Mouse (Mus musculus): ENCODE data around the gene Zfp618. TPM values are rescaled to one million over a fixed set of nuclear protein-coding genes. Genes with fewer than 3 reads are reported as not detected.
A peak's percentile ranks its signal among the peaks of the same experiment; 100 is the strongest.

The Zfp618 gene
- polyA plus RNA-seq, 1 experiment from 2014 or later, result 32.5 TPM

- no peak for ATAC-seq (ENCODE audit: insufficient number of reproducible peaks, low FRiP score, low TSS enrichment, low read depth)
Measured at GRCm38 (mm10) chr4:63171969-63172685, 206.8 kb downstream of the Zfp618 start, which contains the start of gene Kif12. TSS of gene Kif12 (minus strand) at chr4:63172131.

GRCm38 (mm10) chr4:63181556-63181955 is 216.2 kb downstream of the Zfp618 start:
- Histone ChIP-seq H3K4me3 (no peak overlapping the region), H3K4me1 (peaks cover 15% of the 10 kb centered on the region), H3K27ac (no peak overlapping the region), H3K4me2 (no peak overlapping the region), H3K9ac (no peak overlapping the region), H3K9me3 (no peaks in the 10 kb centered on the region), H3K36me3 (no peaks in the 10 kb centered on the region), H3K27me3 (no peaks in the 10 kb centered on the region)
- 0 out of 2 replicates have a peak, but pooled peaks have one; percentile 36 for ATAC-seq (ENCODE audit: insufficient number of reproducible peaks, low FRiP score, low TSS enrichment, low read depth)
- WGBS, result 10% methylated on average over 5 of the region's 5 CpGs

More at GRCm38 (mm10) chr4:63171969-63172685, 206.8 kb downstream of the Zfp618 start, which contains the start of gene Kif12:
- H3K4me1 ChIP-seq, result no peaks in the 10 kb centered on the region
- no peak within 1 kb of the TSS for H3K27ac ChIP-seq
- H3K4me2 ChIP-seq, result no peak within 1 kb of the TSS
- no peak within 1 kb of the TSS for H3K4me3 ChIP-seq
- H3K36me3 ChIP-seq, result no peaks in the 10 kb centered on the region
- no peaks in the 10 kb centered on the region for H3K9me3 ChIP-seq
- 65% methylated on average over 4 of the region's 4 CpGs for WGBS
- no peak within 1 kb of the TSS for H3K9ac ChIP-seq
- peaks cover 29% of the 10 kb centered on the region for H3K27me3 ChIP-seq

- H3K4me3 ChIP-seq, result no peak overlapping the region
- H3K9me3 ChIP-seq, result no peaks in the 10 kb centered on the region
- no peaks in the 10 kb centered on the region for H3K36me3 ChIP-seq
- no peaks in the 10 kb centered on the region for H3K27me3 ChIP-seq
- no peak overlapping the region for H3K9ac ChIP-seq
- H3K4me1 ChIP-seq, result peaks cover 40% of the 10 kb centered on the region
- H3K27ac ChIP-seq, result peak overlapping the region; percentile 78
- 0 out of 2 replicates have a peak overlapping the region, but pooled peaks have one; percentile 1 for H3K4me2 ChIP-seq
- ATAC-seq (ENCODE audit: insufficient number of reproducible peaks, low FRiP score, low TSS enrichment, low read depth), result peak; percentile 87
- 51% methylated on average over 21 of the region's 21 CpGs for WGBS
Measured at GRCm38 (mm10) chr4:63186281-63186870, 221.0 kb downstream of the Zfp618 start.

Other genes with a start within 250 kb of the Zfp618 start
- gene Ambp, start 189.2 kb downstream of the Zfp618 start, polyA plus RNA-seq (2015; fragmentation: Nextera tagmentation; extraction: Ambion mirVana), result 0.50 and 2.8 TPM in 2 replicates
- gene Kif12, start 206.6 kb downstream of the Zfp618 start, polyA plus RNA-seq (2015; fragmentation: Nextera tagmentation; extraction: Ambion mirVana), result 0.22 and 0.42 TPM in 2 replicates
- gene Col27a1, start 248.4 kb downstream of the Zfp618 start, polyA plus RNA-seq (2015; fragmentation: Nextera tagmentation; extraction: Ambion mirVana), result 25.5 and 32.6 TPM in 2 replicates

All from limb, embryonic 15.5 days (tissue).